Comparison of ENCODE assay signal across 29 mouse cellular contexts in the genomic region with DNA sequence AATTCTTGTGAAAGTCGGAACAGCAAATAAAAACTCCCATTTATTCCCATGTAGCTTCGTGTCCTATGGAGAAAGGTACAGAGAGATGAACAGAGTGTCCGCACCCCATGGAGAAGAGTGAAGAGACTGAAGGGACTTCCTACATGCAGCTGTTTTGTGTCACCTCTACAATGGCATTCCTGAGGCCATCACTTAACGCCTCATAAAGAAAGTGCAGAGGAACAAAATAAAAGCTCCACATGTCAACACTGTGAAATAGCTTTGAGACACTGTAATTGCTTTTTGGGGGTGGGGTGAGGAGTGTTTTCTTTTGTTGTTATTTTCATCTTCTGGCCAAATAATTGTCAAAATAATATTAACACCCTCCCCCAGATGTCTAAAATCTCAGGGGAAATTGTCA. TPM values are rescaled to one million over a fixed set of nuclear protein-coding genes. Genes with fewer than 3 reads are reported as not detected.
A peak's percentile ranks its signal among the peaks of the same experiment; 100 is the strongest.
DNase-seq lines count a peak whose midpoint lies in the region; ATAC-seq lines count a peak whose summit lies in the region.
"Had no signal": no experiment of that assay in that cellular context is flagged by ENCODE, and none has a peak within 500 bp of the region (broad histone marks: within the 10 kb centered on the region; RNA-seq: fewer than 3 reads in every experiment).

No protein-coding gene starts in this region.

- H3K9ac ChIP-seq in kidney, embryonic 16.5 days (replicated peaks; ENCODE audit: low read length), result no peak overlapping the region
- H3K9ac ChIP-seq in lung, embryonic 16.5 days (ENCODE audit: low read length), result no peak overlapping the region
- H3K9ac ChIP-seq: limb, embryonic 13.5 days; liver, embryonic 13.5 days; midbrain, embryonic 12.5 days; neural tube, embryonic 15.5 days; stomach, embryonic 15.5 days had no signal

- ATAC-seq in kidney, embryonic 16.5 days (ENCODE audit: low FRiP score, low TSS enrichment), result peak; percentile 64; the same call in 1 of the 2 replicates
- peak; percentile 75 for ATAC-seq in lung, embryonic 16.5 days (ENCODE audit: low read depth)
- ATAC-seq: forebrain, embryonic 14.5 days; hindbrain, embryonic 16.5 days; intestine, embryonic 16.5 days had no signal

- no peaks in the 10 kb centered on the region for H3K27me3 ChIP-seq in kidney, embryonic 16.5 days (ENCODE audit: insufficient read depth, low read length)
- no peaks in the 10 kb centered on the region for H3K27me3 ChIP-seq in lung, embryonic 16.5 days (ENCODE audit: control insufficient read depth, insufficient read depth, low read depth, low read length)
- H3K27me3 ChIP-seq: limb, embryonic 13.5 days; liver, embryonic 13.5 days; midbrain, embryonic 12.5 days; neural tube, embryonic 15.5 days; stomach, embryonic 15.5 days had no signal

- peaks cover 32% of the 10 kb centered on the region for H3K4me1 ChIP-seq in kidney, embryonic 16.5 days (ENCODE audit: insufficient read depth, low read length)
- H3K4me1 ChIP-seq in lung, embryonic 16.5 days (replicated peaks; ENCODE audit: control insufficient read depth, insufficient read depth, low read length), result peaks cover 36% of the 10 kb centered on the region
- H3K4me1 ChIP-seq: midbrain, embryonic 12.5 days had no signal

- H3K4me2 ChIP-seq in kidney, embryonic 16.5 days (replicated peaks; ENCODE audit: low read depth, low read length), result no peak overlapping the region
- no peak overlapping the region for H3K4me2 ChIP-seq in lung, embryonic 16.5 days (ENCODE audit: low read depth, low read length)
- H3K4me2 ChIP-seq: limb, embryonic 13.5 days; liver, embryonic 13.5 days; midbrain, embryonic 12.5 days; neural tube, embryonic 15.5 days; stomach, embryonic 15.5 days had no signal

- WGBS in kidney, embryonic 16.5 days, result 34% methylated on average over 4 of the region's 4 CpGs
- WGBS in lung, embryonic 16.5 days, result 43% methylated on average over 4 of the region's 4 CpGs

- H3K27ac ChIP-seq in kidney, embryonic 16.5 days (ENCODE audit: low read length), result no peak overlapping the region
- peak overlapping the region; percentile 76 for H3K27ac ChIP-seq in lung, embryonic 16.5 days (ENCODE audit: low read length)
- H3K27ac ChIP-seq: heart, embryonic 10.5 days; layer of hippocampus, adult 2 months; limb, embryonic 13.5 days; liver, embryonic 13.5 days; midbrain, embryonic 12.5 days; neural tube, embryonic 15.5 days had no signal

- DNase-seq in embryo, embryonic 11 days, result peak; percentile 7
- DNase-seq in embryo, embryonic 9.5 days (ENCODE audit: extremely low spot score), result no peak
- DNase-seq in kidney, adult 8-10 months, result no peak
- DNase-seq in lung, adult 18-20 months, result no peak
- DNase-seq in mesoderm, embryonic 11.5 days (ENCODE audit: low read depth, low spot score), result peak; percentile 18
- DNase-seq in adrenal gland, postnatal 25 days, result no peak
- DNase-seq: adrenal gland, postnatal 36 days; cerebellum, postnatal 10 days; liver, embryonic 13.5 days; right cerebral cortex, adult 18-20 months; right cerebral cortex, postnatal 4 days; thymus, adult 2 months; thymus, postnatal 4 days had no signal

- no peaks in the 10 kb centered on the region for H3K36me3 ChIP-seq in kidney, embryonic 16.5 days (ENCODE audit: insufficient read depth, low read length)
- no peaks in the 10 kb centered on the region for H3K36me3 ChIP-seq in lung, embryonic 16.5 days (ENCODE audit: control insufficient read depth, insufficient read depth, low read length)
- H3K36me3 ChIP-seq: heart, embryonic 10.5 days; limb, embryonic 13.5 days; liver, embryonic 13.5 days; midbrain, embryonic 12.5 days; neural tube, embryonic 15.5 days; stomach, embryonic 15.5 days had no signal

- H3K9me3 ChIP-seq in kidney, embryonic 16.5 days (ENCODE audit: low read length), result peaks cover 12% of the 10 kb centered on the region
- peaks cover 6% of the 10 kb centered on the region; the same call in 1 of the 2 replicates for H3K9me3 ChIP-seq in lung, embryonic 16.5 days (ENCODE audit: control insufficient read depth, low read length)
- H3K9me3 ChIP-seq: liver, embryonic 13.5 days; stomach, embryonic 15.5 days had no signal

- H3K4me3 ChIP-seq in kidney, embryonic 16.5 days (ENCODE audit: low read length), result no peak overlapping the region
- H3K4me3 ChIP-seq in lung, embryonic 16.5 days (ENCODE audit: low read length), result no peak overlapping the region
- H3K4me3 ChIP-seq: heart, embryonic 10.5 days; layer of hippocampus, adult 2 months; limb, embryonic 13.5 days; liver, embryonic 13.5 days; midbrain, embryonic 12.5 days; neural tube, embryonic 15.5 days; stomach, embryonic 15.5 days had no signal

RNA-seq across cellular contexts. Expression of a gene that starts 10.4 kb away (rescaled TPM):
- polyA plus RNA-seq in kidney, embryonic 16.5 days (2015; fragmentation: Nextera tagmentation; extraction: Ambion mirVana), result 0.17 TPM in 1 of 2 replicates, not detected in the other
- 0.19 TPM in 1 of 2 replicates, not detected in the other for polyA plus RNA-seq in lung, embryonic 16.5 days (2015; fragmentation: Nextera tagmentation; extraction: Ambion mirVana)
- not detected in 2 replicates for total RNA-seq in adrenal gland, postnatal 25 days (2021)
- total RNA-seq: adrenal gland, postnatal 36 days; gastrocnemius, adult 8-10 months; hematopoietic stem cell, adult 5-6 weeks; layer of hippocampus, adult 2 months; left cerebral cortex, postnatal 14 days had no signal
- polyA plus RNA-seq: cortical plate, adult 2 months; forebrain, embryonic 14.5 days; heart, embryonic 10.5 days; heart, embryonic 16.5 days; hindbrain, embryonic 16.5 days; limb, embryonic 13.5 days; liver, embryonic 13.5 days; midbrain, embryonic 12.5 days had no signal

RNA-seq across cellular contexts. Expression of a gene that starts 38.9 kb away (rescaled TPM):
- polyA plus RNA-seq in kidney, embryonic 16.5 days (2015; fragmentation: Nextera tagmentation; extraction: Ambion mirVana), result 0.29 and 0.71 TPM in 2 replicates
- 0.14 and 0.31 TPM in 2 replicates for polyA plus RNA-seq in lung, embryonic 16.5 days (2015; fragmentation: Nextera tagmentation; extraction: Ambion mirVana)
- total RNA-seq in adrenal gland, postnatal 25 days (2021), result not detected in 2 replicates
- total RNA-seq: hematopoietic stem cell, adult 5-6 weeks; layer of hippocampus, adult 2 months had no signal
- polyA plus RNA-seq: cortical plate, adult 2 months; hindbrain, embryonic 16.5 days had no signal

RNA-seq across cellular contexts. Expression of a gene that starts 41.9 kb away (rescaled TPM):
- 77.6 and 115 TPM in 2 replicates for polyA plus RNA-seq in kidney, embryonic 16.5 days (2015; fragmentation: Nextera tagmentation; extraction: Ambion mirVana)
- polyA plus RNA-seq in lung, embryonic 16.5 days (2015; fragmentation: Nextera tagmentation; extraction: Ambion mirVana), result 1,307 and 1,323 TPM in 2 replicates
- total RNA-seq in adrenal gland, postnatal 25 days (2021), result 7,275 and 7,287 TPM in 2 replicates
- total RNA-seq: hematopoietic stem cell, adult 5-6 weeks had no signal

Comparison
In these comparisons a context has a peak if more than half of its experiments do, and no peak if none do; other contexts are left out.
1. DNase-seq: peak in embryo, embryonic 11 days (single experiment) and mesoderm, embryonic 11.5 days (single experiment); none in embryo, embryonic 9.5 days (single experiment), kidney, adult 8-10 months (0 of 2), lung, adult 18-20 months (0 of 2) and adrenal gland, postnatal 25 days (single experiment).
2. RNA of a gene that starts 41.9 kb away (polyA plus RNA-seq): 1,307 to 1,323 TPM in lung, embryonic 16.5 days; 77.6 to 115 TPM in kidney, embryonic 16.5 days; every median in the first group is over 10 times any median in the second.